Mouse (Mus musculus): ENCODE measurements at regions not wholly inside any gene's neighbourhood (a gene's known extent, or its start where the extent isn't known, plus 50 kb on each side); places are given as distances from the start of the nearest gene placed in this dataset.

DNA sequence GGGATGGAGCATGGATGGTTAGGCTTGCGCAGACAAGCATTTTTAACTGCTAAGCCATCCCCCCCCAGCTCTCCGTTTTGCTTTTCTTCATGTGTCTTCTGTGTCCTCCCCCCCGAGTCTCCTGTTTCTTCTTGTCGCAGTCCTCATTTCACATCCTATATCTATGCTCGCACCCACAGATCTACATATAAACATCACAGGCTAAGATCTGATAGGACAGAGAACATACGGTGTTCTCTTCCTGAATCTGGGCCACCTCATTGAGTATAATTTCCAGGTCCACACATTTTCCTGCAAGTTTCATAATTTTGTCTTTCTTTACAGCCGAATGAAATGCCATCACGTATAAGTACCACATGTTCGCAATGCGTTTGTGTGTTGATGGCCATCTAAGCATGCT lies 168.7 kb downstream of the Zfp36l1 start:
- DNase-seq (ENCODE audit: low spot score in 2 of 2) = no peak

- DNase-seq (ENCODE audit: low spot score in 2 of 2) = no peak
These were observed 170.2 kb downstream of the Zfp36l1 start for GRCm38 (mm10) chr12:79942563-79943131.

DNA sequence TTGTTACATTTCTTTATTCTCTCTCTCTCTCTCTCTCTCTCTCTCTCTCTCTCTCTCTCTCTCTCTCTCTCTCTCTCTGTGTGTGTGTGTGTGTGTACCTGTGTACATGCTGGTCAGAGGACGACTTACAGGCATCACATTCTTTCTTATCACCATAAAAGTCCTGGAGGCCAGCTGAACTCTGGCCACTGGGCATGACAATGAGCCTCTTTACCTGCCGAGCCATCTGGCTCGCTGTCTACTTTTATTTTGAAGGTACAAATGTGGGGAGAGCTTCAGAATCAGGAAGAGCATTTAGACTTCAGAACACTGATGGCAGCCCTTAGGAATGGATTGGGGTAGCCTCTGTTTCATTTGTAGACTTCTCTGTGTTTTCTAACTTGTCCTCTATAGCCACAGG lies 171.0 kb downstream of the Zfp36l1 start:
- no peak for DNase-seq (ENCODE audit: low spot score in 2 of 2)

DNA sequence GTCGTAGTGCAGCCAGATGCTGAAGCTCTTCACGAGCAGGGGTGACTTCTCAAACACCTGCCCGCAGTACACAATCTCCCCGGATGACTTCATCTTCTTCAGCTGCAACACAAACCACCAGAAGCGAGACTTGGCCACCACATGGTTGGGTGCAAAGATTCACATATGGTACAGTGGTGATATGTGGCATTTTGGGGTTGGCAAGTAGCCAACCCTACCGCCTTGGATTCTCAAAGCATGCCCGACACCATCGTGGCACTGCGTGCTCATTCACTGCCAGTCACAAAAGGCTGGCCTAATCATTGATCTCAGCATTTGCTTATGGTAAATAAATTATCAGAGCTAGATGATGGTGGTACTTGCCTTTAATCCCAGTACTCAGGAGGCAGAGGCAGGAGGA lies 173.4 kb downstream of the Zfp36l1 start:
- DNase-seq (ENCODE audit: low spot score in 2 of 2) = no peak

DNA sequence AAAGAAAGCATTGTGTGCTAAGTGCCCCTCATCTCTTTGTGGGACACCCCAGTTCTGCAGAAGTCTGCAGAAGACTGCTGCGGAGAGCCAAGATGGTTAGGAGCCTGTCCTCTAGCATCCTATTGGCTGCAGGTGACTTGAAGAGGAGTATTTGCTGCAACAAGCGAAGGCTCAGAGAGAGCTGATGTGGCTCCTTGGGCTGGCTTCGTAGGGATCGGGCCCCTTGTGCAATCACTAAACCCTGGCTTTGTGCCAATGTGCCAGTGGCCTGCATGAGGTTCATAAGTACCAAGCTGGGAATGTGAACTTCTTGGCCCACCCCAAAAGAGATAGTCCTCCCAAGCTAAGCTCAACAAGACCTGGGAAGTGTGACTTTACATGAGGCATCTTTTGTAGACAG lies 174.9 kb downstream of the Zfp36l1 start:
- no peak for DNase-seq (ENCODE audit: low spot score in 2 of 2)

DNA sequence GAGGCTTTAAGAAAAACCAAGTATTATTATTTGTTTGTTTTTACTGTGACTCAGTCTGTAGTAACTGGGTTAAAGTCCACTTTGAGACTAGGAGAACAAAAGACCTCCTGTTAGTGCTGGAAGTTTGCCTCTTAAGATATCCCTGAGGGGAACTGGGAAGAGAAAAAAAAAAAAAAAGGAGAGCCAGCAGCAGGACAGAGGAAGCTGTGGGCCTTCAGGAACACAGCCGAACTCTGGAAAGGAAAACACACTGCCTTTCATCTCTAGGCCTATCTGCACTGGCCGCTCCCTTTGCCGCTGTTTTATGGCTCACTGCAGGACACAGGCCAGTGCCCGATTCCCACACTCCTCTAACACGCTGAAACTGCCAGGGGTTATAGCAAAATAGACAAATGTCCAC lies 176.1 kb downstream of the Zfp36l1 start:
- no peak for DNase-seq (ENCODE audit: low spot score in 2 of 2)

GRCm38 (mm10) chr12:79934091-79934490 lies 178.7 kb downstream of the Zfp36l1 start:
- DNase-seq (ENCODE audit: low spot score in 2 of 2) = no peak

DNA sequence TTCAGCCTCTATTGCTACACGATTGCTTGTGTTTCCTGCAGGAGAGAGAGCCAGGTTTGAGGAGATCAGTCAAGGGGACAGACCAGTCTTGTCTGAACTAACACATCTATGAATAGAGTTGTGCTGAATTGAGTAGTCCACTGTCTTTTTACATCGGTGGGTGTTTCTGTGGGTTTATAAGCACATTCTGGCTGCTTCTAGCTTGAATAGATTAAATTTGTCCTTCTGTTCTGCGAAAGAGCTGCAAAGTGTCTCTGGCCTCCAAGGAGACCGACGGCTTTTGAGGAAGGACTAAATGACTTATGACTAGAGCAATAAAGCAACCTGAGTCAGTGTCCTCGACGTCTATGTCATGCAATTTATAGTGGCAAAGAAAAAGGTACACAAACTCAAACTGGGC lies 179.9 kb downstream of the Zfp36l1 start:
- DNase-seq (ENCODE audit: low spot score in 2 of 2) = no peak

- DNase-seq (ENCODE audit: low spot score in 2 of 2) = no peak
These were observed 181.4 kb downstream of the Zfp36l1 start for GRCm38 (mm10) chr12:79931455-79931854.

DNA sequence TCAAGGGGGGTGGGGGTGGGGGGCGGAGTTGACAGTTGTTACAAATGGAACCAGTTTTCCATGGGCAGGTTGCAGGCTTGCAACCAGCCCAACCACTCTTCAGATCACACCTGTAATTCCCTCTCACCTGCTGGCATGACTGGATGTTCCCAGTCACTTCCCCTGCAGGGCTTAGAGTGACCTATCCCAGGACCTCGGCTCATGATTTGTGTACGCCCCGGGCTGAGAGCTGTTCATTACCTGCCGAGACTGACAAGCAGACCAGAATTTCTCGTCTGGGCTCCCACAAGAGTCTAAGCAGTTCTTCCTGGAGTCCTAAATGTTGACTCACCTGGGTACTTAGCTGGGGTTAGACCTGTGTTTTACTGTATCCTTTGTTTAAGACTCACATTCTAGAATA lies 183.0 kb downstream of the Zfp36l1 start:
- DNase-seq (ENCODE audit: low spot score in 2 of 2) = no peak

DNA sequence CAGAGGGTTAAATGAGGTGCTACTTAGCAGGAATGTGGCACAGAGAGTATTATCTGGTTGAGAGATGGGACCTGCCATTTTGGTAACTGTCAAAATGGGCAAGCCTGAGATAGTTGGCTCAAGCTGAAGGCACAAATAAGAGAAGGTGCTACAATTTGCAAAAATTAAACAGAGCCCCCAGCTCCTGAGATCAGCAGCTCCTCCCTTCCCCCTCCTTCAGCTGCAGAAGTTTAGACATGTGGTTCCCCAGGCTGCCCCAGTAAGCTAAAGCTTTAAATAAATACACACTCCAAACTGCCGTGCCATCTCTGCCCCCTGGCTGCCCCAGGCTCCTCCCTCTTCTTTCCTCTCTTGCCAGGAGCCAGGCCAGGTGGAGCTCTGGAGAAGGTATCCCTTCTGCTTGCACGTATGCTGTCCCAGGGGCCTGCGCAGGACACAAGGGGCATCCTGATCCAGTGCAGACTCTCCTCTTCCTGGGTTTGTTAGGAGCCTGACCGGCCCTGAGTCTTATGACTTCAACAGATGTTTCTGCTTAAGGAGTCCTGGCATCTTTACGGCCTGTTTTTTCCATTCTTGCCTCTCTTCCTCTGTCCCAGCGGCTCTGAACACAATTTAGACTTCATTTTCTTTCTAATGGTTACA lies 184.0 kb downstream of the Zfp36l1 start:
- no peak for DNase-seq (ENCODE audit: low spot score in 2 of 2)

DNA sequence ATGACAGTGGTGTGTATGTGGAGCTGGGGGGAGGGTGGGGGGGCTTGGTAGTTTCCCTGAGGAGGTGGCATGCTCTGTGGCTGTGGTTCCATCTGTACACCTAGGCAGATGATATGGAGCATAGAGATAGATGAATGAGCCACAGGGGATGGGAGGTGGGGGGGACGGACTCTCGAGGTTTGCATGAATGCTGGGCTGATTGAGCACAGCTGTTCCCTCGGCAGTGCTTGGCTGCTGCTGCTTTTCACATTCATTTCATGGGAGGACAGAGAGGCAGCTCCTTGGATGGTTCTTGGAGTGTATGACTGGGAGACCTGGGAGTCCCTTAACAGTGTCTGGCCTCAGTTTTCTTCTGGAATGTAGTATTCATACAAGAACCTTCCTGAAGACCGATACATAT lies 184.5 kb downstream of the Zfp36l1 start:
- no peak for DNase-seq (ENCODE audit: low spot score in 2 of 2)

DNA sequence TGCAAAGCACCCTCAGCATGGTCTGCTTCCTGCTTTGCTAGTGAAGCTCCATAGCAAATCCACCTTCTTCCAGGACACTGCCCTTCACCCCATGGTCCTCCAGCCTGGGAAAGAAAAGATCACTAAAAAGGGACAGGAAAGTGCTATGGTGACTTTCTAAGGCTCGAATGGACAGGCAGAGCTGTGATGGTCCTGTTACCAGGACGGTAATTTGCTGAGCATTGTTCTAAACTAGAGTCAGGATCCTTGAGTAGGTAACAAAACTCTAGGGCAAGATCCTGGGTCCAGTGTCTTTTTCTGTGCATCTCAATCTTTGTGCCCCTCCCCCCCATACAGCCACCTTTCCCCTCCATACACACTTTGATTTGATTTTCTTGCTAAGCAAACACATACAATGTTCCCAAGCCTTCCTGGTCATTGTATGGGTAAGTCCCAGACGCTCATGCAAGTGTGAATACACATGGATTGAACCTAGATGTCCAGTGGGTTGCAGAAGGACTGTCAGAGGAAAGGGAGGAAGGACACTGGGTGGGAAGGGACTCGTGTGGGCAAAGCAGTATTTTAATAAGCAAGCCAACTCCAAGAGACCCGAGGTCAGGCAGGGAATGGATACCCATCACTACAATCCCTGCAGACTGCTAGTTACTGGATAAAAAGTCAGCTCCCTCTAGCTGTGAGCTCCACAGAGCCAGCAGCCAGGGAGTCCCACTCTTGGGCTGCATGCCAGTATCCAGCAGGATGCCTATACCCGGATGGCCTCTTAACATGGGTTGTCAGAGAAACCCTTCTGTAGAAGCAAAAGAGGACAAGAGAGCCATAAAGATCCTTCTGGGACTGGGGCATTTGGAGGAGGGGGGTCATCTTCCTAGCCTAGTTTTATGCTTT lies 186.9 kb downstream of the Zfp36l1 start:
- DNase-seq (ENCODE audit: low spot score in 2 of 2) = no peak

- DNase-seq (ENCODE audit: low spot score in 2 of 2) = no peak
These were observed 187.7 kb downstream of the Zfp36l1 start for GRCm38 (mm10) chr12:79924921-79925703.

DNA sequence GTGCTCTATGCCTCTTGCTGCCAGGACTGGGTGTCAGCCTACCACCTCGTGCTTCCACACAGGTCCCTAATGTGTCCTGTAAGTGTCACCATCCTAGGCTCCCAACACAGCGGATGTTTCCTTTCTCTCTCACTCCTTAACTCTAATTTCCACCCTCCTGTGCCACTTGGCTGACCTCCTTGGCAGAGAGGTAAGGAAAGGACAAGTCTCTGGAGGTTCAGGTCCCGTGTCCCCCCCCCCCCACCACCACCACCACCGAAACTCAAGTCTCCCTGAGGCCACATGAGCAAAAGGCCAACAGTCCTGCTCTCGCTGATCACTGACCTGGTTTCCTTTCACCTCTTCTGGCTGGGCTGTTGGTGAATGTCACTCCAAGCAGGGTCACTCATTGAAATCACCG lies 189.0 kb downstream of the Zfp36l1 start:
- DNase-seq (ENCODE audit: low spot score in 2 of 2) = no peak

GRCm38 (mm10) chr12:79921786-79922185 lies 191.0 kb downstream of the Zfp36l1 start:
- DNase-seq (ENCODE audit: low spot score in 2 of 2) = no peak

GRCm38 (mm10) chr12:79918983-79919382 lies 193.8 kb downstream of the Zfp36l1 start:
- DNase-seq (ENCODE audit: low spot score in 2 of 2) = no peak

GRCm38 (mm10) chr12:79917634-79918289 lies 195.1 kb downstream of the Zfp36l1 start:
- DNase-seq (ENCODE audit: low spot score in 2 of 2) = no peak

DNA sequence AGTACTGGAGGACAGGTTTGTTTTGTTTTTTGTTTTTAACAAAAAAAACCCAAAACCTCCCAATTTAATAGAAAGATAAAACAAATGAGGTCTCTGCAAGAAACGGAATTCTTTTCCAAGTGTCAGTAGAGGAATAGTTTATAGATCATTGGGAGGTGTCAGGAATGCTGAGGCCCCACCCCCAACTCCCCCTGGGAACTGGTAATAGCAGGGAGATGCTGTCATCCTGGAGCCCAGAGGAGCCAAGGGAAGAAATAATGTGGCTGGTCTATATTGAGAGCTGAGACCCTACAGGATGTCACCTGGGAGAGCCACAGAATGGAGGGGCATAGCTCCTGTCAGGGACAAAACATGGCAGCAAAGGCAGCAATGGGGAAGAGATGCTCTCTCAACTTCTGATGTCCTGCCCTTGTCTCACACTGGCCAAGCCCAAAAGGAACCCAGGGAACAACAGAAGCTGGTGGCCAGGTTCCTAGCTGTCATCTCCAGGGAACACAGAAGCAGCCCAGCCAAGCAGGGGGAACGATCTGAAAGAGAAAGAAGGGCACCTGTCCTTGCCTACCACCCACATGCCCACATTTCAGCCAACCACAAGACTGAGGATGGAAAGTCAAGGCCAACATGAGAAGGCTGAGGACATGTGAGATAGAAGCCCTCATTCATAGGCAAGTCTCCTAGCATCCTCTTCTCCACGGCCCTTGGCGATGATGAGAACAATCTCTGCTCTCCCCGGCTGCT lies 195.7 kb downstream of the Zfp36l1 start:
- no peak for DNase-seq (ENCODE audit: low spot score in 2 of 2)

- DNase-seq (ENCODE audit: low spot score in 2 of 2) = no peak
These were observed 198.9 kb downstream of the Zfp36l1 start for GRCm38 (mm10) chr12:79913898-79914297.

Data from thymus, postnatal 10 days (tissue).